Mouse (Mus musculus) gastrocnemius, postnatal 14 days (tissue): Measurements from ENCODE around the gene Sfrp2. TPM values are rescaled to one million over a fixed set of nuclear protein-coding genes. Genes with fewer than 3 reads are reported as not detected.

Experiments used
- DNase-seq: peaks from one replicate; pipeline ENCODE4 v3.0.0; 2021; ENCODE audit warnings: mixed read lengths
- intact Hi-C: fragments of 180-260 bp; cut with DNase I; formaldehyde crosslinking; loops from one replicate; pipeline ENCODE4 v1.15.1; 2025; ENCODE audit warnings: low total_unique reads
- total RNA-seq, 2 experiments: library from RNA; stranded (reverse); gene quantifications; 2 replicates each; pipeline ENCODE4 v1.2.3; 2021

Sfrp2 gene
- total RNA-seq, 2 experiments from 2014 or later, result 8.8 to 14.3 TPM

GRCm38 (mm10) chr3:83768293-83769035 is 2.3 kb downstream of the Sfrp2 start:
- no peak for DNase-seq
- intact Hi-C loops, result loop anchor here (5.0 kb wide), 1 partner anchor 481 kb away; no protein-coding TSS in a partner anchor

- no peak for DNase-seq
- intact Hi-C loops, result loop anchor here (5.0 kb wide), 1 partner anchor 482 kb away; no protein-coding TSS in a partner anchor
These were observed 2.9 kb downstream of the Sfrp2 start for GRCm38 (mm10) chr3:83769036-83769410.

GRCm38 (mm10) chr3:83771160-83771869 is 5.2 kb downstream of the Sfrp2 start:
- no peak for DNase-seq
- intact Hi-C loops, result no loop called here

- intact Hi-C loops, result no loop called here
- no peak for DNase-seq
These were observed 7.2 kb downstream of the Sfrp2 start for GRCm38 (mm10) chr3:83773281-83773680.

GRCm38 (mm10) chr3:83775403-83775802 is 9.3 kb downstream of the Sfrp2 start:
- DNase-seq, result no peak
- intact Hi-C loops, result no loop called here

- no peak for DNase-seq
- intact Hi-C loops, result no loop called here
These were observed 15.5 kb downstream of the Sfrp2 start for GRCm38 (mm10) chr3:83781460-83782222.

- peak; percentile 17 for DNase-seq
- intact Hi-C loops, result no loop called here
These were observed 17.8 kb downstream of the Sfrp2 start for GRCm38 (mm10) chr3:83783716-83784469.

- no peak for DNase-seq
- intact Hi-C loops, result no loop called here
These were observed 18.6 kb downstream of the Sfrp2 start for GRCm38 (mm10) chr3:83784726-83785125.

GRCm38 (mm10) chr3:83787086-83787485 is 21.0 kb downstream of the Sfrp2 start:
- no peak for DNase-seq
- intact Hi-C loops, result no loop called here

- intact Hi-C loops, result no loop called here
- no peak for DNase-seq
These were observed 21.7 kb downstream of the Sfrp2 start for GRCm38 (mm10) chr3:83787776-83788305.

GRCm38 (mm10) chr3:83789651-83790451 is 23.7 kb downstream of the Sfrp2 start:
- DNase-seq, result peak; percentile 19
- intact Hi-C loops, result loop anchor here (10.0 kb wide), 1 partner anchor 105 kb away; no protein-coding TSS in a partner anchor

GRCm38 (mm10) chr3:83791444-83791843 is 25.3 kb downstream of the Sfrp2 start:
- DNase-seq, result no peak

GRCm38 (mm10) chr3:83797098-83797497 is 31.0 kb downstream of the Sfrp2 start:
- intact Hi-C loops, result loop anchor here (10.0 kb wide), 1 partner anchor 98 kb away; no protein-coding TSS in a partner anchor
- DNase-seq, result no peak

More at GRCm38 (mm10) chr3:83791444-83791843, 25.3 kb downstream of the Sfrp2 start:
- intact Hi-C loops, result loop anchor here (10.0 kb wide), 1 partner anchor 103 kb away; no protein-coding TSS in a partner anchor

- intact Hi-C loops, result loop anchor here (10.0 kb wide), 1 partner anchor 97 kb away; no protein-coding TSS in a partner anchor
- peak; percentile 74 for DNase-seq
These were observed 31.7 kb downstream of the Sfrp2 start for GRCm38 (mm10) chr3:83797828-83798227.

GRCm38 (mm10) chr3:83799486-83799885 is 33.4 kb downstream of the Sfrp2 start:
- no peak for DNase-seq
- intact Hi-C loops, result loop anchor here (10.0 kb wide), 1 partner anchor 95 kb away; no protein-coding TSS in a partner anchor

- DNase-seq, result no peak
- intact Hi-C loops, result no loop called here
These were observed 35.6 kb downstream of the Sfrp2 start for GRCm38 (mm10) chr3:83801649-83802155.

GRCm38 (mm10) chr3:83808483-83808882 is 42.4 kb downstream of the Sfrp2 start:
- intact Hi-C loops, result no loop called here
- DNase-seq, result no peak

- intact Hi-C loops, result no loop called here
- no peak for DNase-seq
These were observed 45.9 kb downstream of the Sfrp2 start for GRCm38 (mm10) chr3:83811987-83812386.
